Mouse (Mus musculus) ovary, postnatal 14 days (tissue): Measurements from ENCODE around the gene Trim30a.
"Not testable (repeated sequence)": the region's sequence is repeated elsewhere in the genome, so short reads cannot be mapped to it uniquely, and the experiment has no call there.

ENCODE experiments used
- DNase-seq: peaks from one replicate; pipeline ENCODE4 v3.0.0; 2022; ENCODE audit warnings: low spot score

Gene Trim30a

GRCm38 (mm10) chr7:104465065-104465744 is at the start of gene Trim30a:
TSS of gene Trim30a (minus strand) at chr7:104465193.
- no peak for DNase-seq

- DNase-seq = not testable (repeated sequence)
Measured at GRCm38 (mm10) chr7:104507421-104508065, 42.5 kb upstream of the Trim30a start, which contains the start of gene Trim30d. TSS of gene Trim30d (minus strand) at chr7:104507849.

- no peak for DNase-seq
Measured at GRCm38 (mm10) chr7:104501589-104502371, 36.8 kb upstream of the Trim30a start.

GRCm38 (mm10) chr7:104501186-104501585 is 36.2 kb upstream of the Trim30a start:
- not testable (repeated sequence) for DNase-seq

- DNase-seq = not testable (repeated sequence)
Measured at GRCm38 (mm10) chr7:104499464-104499863, 34.5 kb upstream of the Trim30a start.

- DNase-seq = no peak
Measured at GRCm38 (mm10) chr7:104445961-104446645, 18.9 kb downstream of the Trim30a start.

- no peak for DNase-seq
Measured at GRCm38 (mm10) chr7:104404460-104404950, 60.5 kb downstream of the Trim30a start.

- no peak for DNase-seq
Measured at GRCm38 (mm10) chr7:104401140-104401539, 63.9 kb downstream of the Trim30a start.

- DNase-seq = no peak
Measured at GRCm38 (mm10) chr7:104400698-104401097, 64.3 kb downstream of the Trim30a start, which contains the start of gene Trim30c. TSS of gene Trim30c (minus strand) at chr7:104400837.

GRCm38 (mm10) chr7:104398492-104398891 is 66.5 kb downstream of the Trim30a start:
- no peak for DNase-seq

GRCm38 (mm10) chr7:104369736-104370414 is 95.1 kb downstream of the Trim30a start, which contains the start of gene Trim30b:
TSS of gene Trim30b (minus strand) at chr7:104369884.
- no peak for DNase-seq

GRCm38 (mm10) chr7:104366339-104366738 is 98.7 kb downstream of the Trim30a start:
- DNase-seq = no peak
